ENCODE assay signal across 27 mouse cellular contexts in the genomic region with DNA sequence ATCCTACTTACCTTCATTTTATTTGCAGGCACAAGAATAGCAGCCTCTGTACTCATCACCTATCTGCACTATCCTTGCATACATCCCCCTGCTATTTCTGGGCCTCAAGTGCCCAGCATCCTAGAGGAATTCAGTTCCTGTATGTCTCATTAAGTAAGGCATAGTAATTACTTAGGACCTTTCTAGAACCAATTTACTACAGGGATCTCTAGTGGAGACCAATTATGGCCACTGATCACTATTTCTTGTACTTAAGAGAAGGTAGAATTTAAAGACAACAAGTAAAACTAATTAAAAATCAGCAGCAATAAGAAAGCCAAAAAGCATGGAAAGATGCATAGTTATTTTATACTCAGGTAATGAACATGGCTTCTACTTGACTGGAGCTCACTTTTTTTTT. TPM values are rescaled to one million over a fixed set of nuclear protein-coding genes. Genes with fewer than 3 reads are reported as not detected.
"Had no signal": no experiment of that assay in that cellular context is flagged by ENCODE, and none has a peak within 500 bp of the region (broad histone marks: within the 10 kb centered on the region; RNA-seq: fewer than 3 reads in every experiment).

A gene (minus strand): TSS at position 101 of the 400 bp plus-strand sequence.

- DNase-seq: heart, postnatal 10 days; heart, postnatal 14 days; heart, postnatal 4 days; kidney, adult 11 months; kidney, adult 18-20 months; kidney, adult 2 months; kidney, adult 8-10 months; kidney, adult 9 months; kidney, postnatal 10 days; kidney, postnatal 14 days; kidney, postnatal 25 days; kidney, postnatal 36 days; kidney, postnatal 4 days; layer of hippocampus, adult 9-11 months; layer of hippocampus, postnatal 36 days had no signal

RNA-seq across cellular contexts. Expression of the gene that starts here (rescaled TPM):
- total RNA-seq: heart, postnatal 10 days; heart, postnatal 14 days; heart, postnatal 25 days; heart, postnatal 4 days; hematopoietic stem cell, adult 5-6 weeks; hindbrain, postnatal 0 days; layer of hippocampus, adult 18-20 months; layer of hippocampus, adult 2 months; layer of hippocampus, adult 8-10 months; layer of hippocampus, postnatal 10 days; layer of hippocampus, postnatal 14 days; layer of hippocampus, postnatal 25 days; layer of hippocampus, postnatal 36 days; left cerebral cortex, adult 18-20 months; left cerebral cortex, adult 2 months; left cerebral cortex, adult 8-10 months had no signal
